Comparison of ENCODE assay signal across 17 mouse cellular contexts in the genomic region with DNA sequence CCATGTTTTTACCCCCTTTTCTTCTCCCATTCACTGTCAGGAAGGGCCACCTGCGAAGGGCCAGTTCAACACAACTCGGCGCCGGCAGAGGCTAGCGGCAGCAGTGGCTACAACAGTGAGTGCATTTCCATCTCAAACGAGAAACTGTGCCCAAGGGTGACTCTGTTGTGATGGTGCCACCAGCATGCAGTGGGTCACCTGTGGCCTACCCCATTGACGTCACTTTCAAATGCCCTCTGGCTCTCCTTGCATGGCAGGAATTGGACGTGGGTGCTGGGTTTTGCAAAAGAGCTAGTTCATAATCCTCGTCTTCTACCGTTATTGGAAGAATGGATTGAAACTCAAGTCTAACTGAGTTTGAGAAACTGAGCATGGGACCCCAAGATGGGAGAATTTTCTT.
"Had no signal": no experiment of that assay in that cellular context is flagged by ENCODE, and none has a peak within 500 bp of the region (broad histone marks: within the 10 kb centered on the region; RNA-seq: fewer than 3 reads in every experiment).

No protein-coding gene starts in this region.

- H3K9me3 ChIP-seq: midbrain, embryonic 10.5 days; midbrain, embryonic 12.5 days; neural tube, embryonic 13.5 days; neural tube, embryonic 15.5 days; stomach, embryonic 15.5 days had no signal

- H3K4me1 ChIP-seq: midbrain, embryonic 10.5 days; midbrain, embryonic 12.5 days; neural tube, embryonic 13.5 days; neural tube, embryonic 15.5 days; stomach, embryonic 15.5 days had no signal

- H3K27ac ChIP-seq: midbrain, embryonic 10.5 days; midbrain, embryonic 12.5 days; neural tube, embryonic 13.5 days; neural tube, embryonic 15.5 days; stomach, embryonic 15.5 days; stomach, postnatal 0 days had no signal

- H3K36me3 ChIP-seq: midbrain, embryonic 10.5 days; midbrain, embryonic 12.5 days; stomach, embryonic 15.5 days had no signal

- ATAC-seq: midbrain, embryonic 16.5 days had no signal

- H3K9ac ChIP-seq: lung, embryonic 14.5 days; midbrain, embryonic 12.5 days; neural tube, embryonic 13.5 days; neural tube, embryonic 15.5 days; stomach, embryonic 15.5 days had no signal

- DNase-seq: lung, embryonic 14.5 days; lung, postnatal 10 days; lung, postnatal 4 days; midbrain, embryonic 14.5 days; retina, postnatal 1 day; right cerebral cortex, postnatal 14 days; thymus, adult 2 months; thymus, postnatal 25 days; thymus, postnatal 4 days had no signal

- H3K4me2 ChIP-seq: lung, embryonic 14.5 days; midbrain, embryonic 12.5 days; neural tube, embryonic 13.5 days; neural tube, embryonic 15.5 days; stomach, embryonic 15.5 days had no signal

- H3K27me3 ChIP-seq: midbrain, embryonic 12.5 days; neural tube, embryonic 13.5 days; neural tube, embryonic 15.5 days; stomach, embryonic 15.5 days had no signal

- H3K4me3 ChIP-seq: midbrain, embryonic 10.5 days; midbrain, embryonic 12.5 days; myocyte; neural tube, embryonic 13.5 days; neural tube, embryonic 15.5 days; stomach, embryonic 15.5 days had no signal
